Comparison of ENCODE assay signal across 10 mouse cellular contexts in the genomic region with DNA sequence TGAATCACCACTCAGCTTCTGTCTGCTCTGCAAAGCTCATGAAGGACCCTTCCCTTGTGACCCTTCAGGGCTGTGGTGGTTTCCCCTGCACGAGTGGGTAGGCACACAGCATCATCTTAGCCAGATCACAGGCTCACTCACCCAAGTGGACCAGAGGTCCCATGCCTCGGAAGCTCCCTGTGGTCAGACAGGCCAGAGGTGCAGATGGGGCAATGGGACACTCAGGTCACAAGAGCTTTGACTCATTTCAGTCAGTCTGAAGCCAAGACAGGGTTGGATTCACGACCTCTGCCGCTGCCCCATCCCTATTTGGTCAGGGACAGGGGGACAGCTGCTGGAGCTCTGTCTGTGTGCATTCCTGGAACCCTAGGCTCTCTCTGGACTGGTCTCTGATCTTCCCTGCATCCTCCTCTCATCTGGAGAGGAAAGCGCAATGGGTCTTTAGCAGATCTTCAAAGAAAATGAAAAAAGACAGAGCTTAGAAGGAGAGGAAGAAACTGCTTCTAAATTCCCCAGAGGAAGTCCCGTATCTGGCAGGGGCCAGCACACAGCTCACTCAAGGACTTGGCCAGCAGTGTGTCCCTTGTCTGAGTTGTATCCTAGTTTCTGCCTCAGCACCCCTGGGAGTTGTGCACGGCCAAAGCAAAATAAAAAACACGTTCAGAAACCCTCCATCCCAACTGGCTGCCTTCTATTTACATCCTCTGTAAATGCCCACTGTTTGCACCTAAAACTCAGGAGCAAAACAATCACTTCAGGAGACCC. TPM values are rescaled to one million over a fixed set of nuclear protein-coding genes. Genes with fewer than 3 reads are reported as not detected.
A peak's percentile ranks its signal among the peaks of the same experiment; 100 is the strongest.
DNase-seq lines count a peak whose midpoint lies in the region; ATAC-seq and TF ChIP-seq lines count a peak whose summit lies in the region.
"Had no signal": no experiment of that assay in that cellular context is flagged by ENCODE, and none has a peak within 500 bp of the region (broad histone marks: within the 10 kb centered on the region; RNA-seq: fewer than 3 reads in every experiment).

No protein-coding gene starts in this region.

- no peak overlapping the region for H3K27ac ChIP-seq in kidney, adult 2 months (ENCODE audit: insufficient read depth, low read depth, low read length)
- no peak overlapping the region for H3K27ac ChIP-seq in forebrain, embryonic 11.5 days (ENCODE audit: low read depth, low read length)
- no peak overlapping the region for H3K27ac ChIP-seq in hindbrain, embryonic 13.5 days
- no peak overlapping the region for H3K27ac ChIP-seq in midbrain, postnatal 0 days (ENCODE audit: low read depth, low read length)
- no peak overlapping the region for H3K27ac ChIP-seq in left cerebral cortex, adult 2 months

- ATAC-seq in forebrain, embryonic 11.5 days (replicated peaks; ENCODE audit: low FRiP score), result no peak
- ATAC-seq in hindbrain, embryonic 13.5 days (ENCODE audit: low FRiP score), result no peak
- ATAC-seq in midbrain, postnatal 0 days (ENCODE audit: low FRiP score), result no peak; the same call in 1 of the 2 replicates
- ATAC-seq: liver, postnatal 0 days had no signal

- no peaks in the 10 kb centered on the region for H3K9me3 ChIP-seq in forebrain, embryonic 11.5 days (ENCODE audit: control insufficient read depth, low read length)
- peaks cover 6% of the 10 kb centered on the region; the same call in 1 of the 2 replicates for H3K9me3 ChIP-seq in hindbrain, embryonic 13.5 days
- H3K9me3 ChIP-seq in midbrain, postnatal 0 days (ENCODE audit: low read length), result no peaks in the 10 kb centered on the region

- no peaks in the 10 kb centered on the region for H3K36me3 ChIP-seq in kidney, adult 2 months (ENCODE audit: control insufficient read depth, insufficient read depth, low read length)
- no peaks in the 10 kb centered on the region for H3K36me3 ChIP-seq in forebrain, embryonic 11.5 days (ENCODE audit: control insufficient read depth, insufficient read depth, low read length)
- no peaks in the 10 kb centered on the region for H3K36me3 ChIP-seq in hindbrain, embryonic 13.5 days
- H3K36me3 ChIP-seq in midbrain, postnatal 0 days (ENCODE audit: insufficient read depth, low read length), result no peaks in the 10 kb centered on the region

- no peak for TF ChIP-seq POLR2A in kidney, adult 2 months (IDR thresholded peaks at IDR 0.05; ENCODE audit: low read depth, low read length)

- H3K9ac ChIP-seq in forebrain, embryonic 11.5 days (ENCODE audit: low read length), result peak overlapping the region; percentile 35; the same call in 1 of the 2 replicates
- peak overlapping the region; percentile 60 for H3K9ac ChIP-seq in hindbrain, embryonic 13.5 days
- H3K9ac ChIP-seq in midbrain, postnatal 0 days (replicated peaks; ENCODE audit: low read length, poor library complexity, severe bottlenecking), result no peak overlapping the region
- H3K9ac ChIP-seq: liver, postnatal 0 days had no signal

- 45% methylated on average over 8 of the region's 8 CpGs for WGBS in kidney, adult 2 months
- 31% methylated on average over 8 of the region's 8 CpGs for WGBS in forebrain, embryonic 11.5 days
- WGBS in hindbrain, embryonic 13.5 days, result 36% methylated on average over 8 of the region's 8 CpGs
- WGBS in midbrain, postnatal 0 days, result 29% methylated on average over 8 of the region's 8 CpGs

- no peaks in the 10 kb centered on the region for H3K4me1 ChIP-seq in kidney, adult 2 months (ENCODE audit: control insufficient read depth, insufficient read depth, low read length)
- peaks cover 6% of the 10 kb centered on the region; the same call in 1 of the 2 replicates for H3K4me1 ChIP-seq in forebrain, embryonic 11.5 days (replicated peaks; ENCODE audit: control insufficient read depth, insufficient read depth, low read length)
- H3K4me1 ChIP-seq in hindbrain, embryonic 13.5 days (replicated peaks), result peaks cover 24% of the 10 kb centered on the region
- H3K4me1 ChIP-seq in midbrain, postnatal 0 days (ENCODE audit: insufficient read depth, low read length), result peaks cover 7% of the 10 kb centered on the region; the same call in 1 of the 2 replicates

- no peak for TF ChIP-seq CTCF in kidney, adult 2 months (conservative IDR thresholded peaks at IDR 0.05; ENCODE audit: insufficient read depth, insufficient read length, low read depth, low read length)
- TF ChIP-seq CTCF in midbrain, postnatal 0 days (IDR thresholded peaks at IDR 0.05), result no peak
- no peak for TF ChIP-seq CTCF in left cerebral cortex, adult 2 months (IDR thresholded peaks at IDR 0.05)

- H3K4me3 ChIP-seq in kidney, adult 2 months (ENCODE audit: insufficient read depth, low read depth, low read length), result no peak overlapping the region
- H3K4me3 ChIP-seq in forebrain, embryonic 11.5 days (ENCODE audit: low read depth, low read length), result peak overlapping the region; percentile 33; the same call in 1 of the 2 replicates
- H3K4me3 ChIP-seq in hindbrain, embryonic 13.5 days, result peak overlapping the region; percentile 38
- peak overlapping the region; percentile 34 for H3K4me3 ChIP-seq in midbrain, postnatal 0 days (ENCODE audit: low read depth, low read length)
- H3K4me3 ChIP-seq in left cerebral cortex, adult 2 months, result no peak overlapping the region

- peak overlapping the region; percentile 78; the same call in 1 of the 2 replicates for H3K4me2 ChIP-seq in forebrain, embryonic 11.5 days (ENCODE audit: low read depth, low read length, severe bottlenecking)
- peak overlapping the region; percentile 69 for H3K4me2 ChIP-seq in hindbrain, embryonic 13.5 days
- peak overlapping the region; percentile 68 for H3K4me2 ChIP-seq in midbrain, postnatal 0 days (ENCODE audit: low read depth, low read length, poor library complexity, severe bottlenecking)

- intact Hi-C loops in left cerebral cortex, adult 2 months (cut with DNase I), result no loop called here
- intact Hi-C loops in left cerebral cortex, postnatal 25 days (cut with DNase I), result no loop called here

- H3K27me3 ChIP-seq in kidney, adult 2 months (replicated peaks; ENCODE audit: control insufficient read depth, insufficient read depth, low read length), result no peaks in the 10 kb centered on the region
- H3K27me3 ChIP-seq in forebrain, embryonic 11.5 days (ENCODE audit: control insufficient read depth, insufficient read depth, low read length), result peaks cover 19% of the 10 kb centered on the region
- peaks cover 54% of the 10 kb centered on the region for H3K27me3 ChIP-seq in hindbrain, embryonic 13.5 days
- H3K27me3 ChIP-seq in midbrain, postnatal 0 days (ENCODE audit: insufficient read depth, low read length), result peaks cover 15% of the 10 kb centered on the region; the same call in 1 of the 2 replicates

- peak; percentile 21 for DNase-seq in kidney, adult 2 months
- DNase-seq in kidney, postnatal 25 days, result no peak
- DNase-seq in forebrain, embryonic 11.5 days (ENCODE audit: low spot score), result no peak
- no peak for DNase-seq in midbrain, postnatal 0 days (ENCODE audit: low spot score)
- DNase-seq in left cerebral cortex, adult 8-10 months (ENCODE audit: low spot score in 2 of 2), result no peak
- DNase-seq in left cerebral cortex, adult 2 months (ENCODE audit: extremely low spot score in 1 of 2, low spot score in 2 of 2), result no peak
- no peak for DNase-seq in left cerebral cortex, postnatal 25 days (ENCODE audit: low spot score in 2 of 2)
- DNase-seq: liver, postnatal 0 days had no signal

RNA-seq across cellular contexts. Expression of gene Bdkrb2, which starts 0.8 kb away (rescaled TPM):
- polyA plus RNA-seq in kidney, adult 2 months (2012; rRNA removed), result 0.54 and 0.64 TPM in 2 replicates
- polyA plus RNA-seq in forebrain, embryonic 11.5 days (2014; fragmentation: Nextera tagmentation; extraction: Ambion mirVana), result 0.11 and 0.39 TPM in 2 replicates
- polyA plus RNA-seq in hindbrain, embryonic 13.5 days (2015; fragmentation: Nextera tagmentation; extraction: Ambion mirVana), result 1.6 and 1.7 TPM in 2 replicates
- total RNA-seq in midbrain, postnatal 0 days (2014; rRNA removed), result 1.6 and 2.9 TPM in 2 replicates
- polyA plus RNA-seq in midbrain, postnatal 0 days (2015; fragmentation: Nextera tagmentation; extraction: Ambion mirVana), result 0.64 and 0.97 TPM in 2 replicates
- total RNA-seq in left cerebral cortex, adult 8-10 months (2022), result 1 to 10 TPM in 3 of 4 experiments, under 1 TPM in 1; 0.68 to 1.2 (median 1.2) TPM
- under 1 TPM; 0.40 to 0.45 TPM for total RNA-seq in left cerebral cortex, adult 2 months (2021)
- under 1 TPM; 0.21 to 0.41 TPM for total RNA-seq in left cerebral cortex, postnatal 25 days (2021)

RNA-seq across cellular contexts. Expression of gene Bdkrb1, which starts 40.6 kb away (rescaled TPM):
- 0.15 TPM in 1 of 2 replicates, not detected in the other for polyA plus RNA-seq in kidney, adult 2 months (2012; rRNA removed)
- polyA plus RNA-seq in forebrain, embryonic 11.5 days (2014; fragmentation: Nextera tagmentation; extraction: Ambion mirVana), result not detected in 2 replicates
- polyA plus RNA-seq in hindbrain, embryonic 13.5 days (2015; fragmentation: Nextera tagmentation; extraction: Ambion mirVana), result 0.25 TPM in 1 of 2 replicates, not detected in the other
- total RNA-seq in midbrain, postnatal 0 days (2014; rRNA removed), result 0.22 and 0.24 TPM in 2 replicates
- 0.19 and 0.25 TPM in 2 replicates for polyA plus RNA-seq in midbrain, postnatal 0 days (2015; fragmentation: Nextera tagmentation; extraction: Ambion mirVana)
- total RNA-seq in left cerebral cortex, adult 8-10 months (2022), result not detected
- total RNA-seq in left cerebral cortex, adult 2 months (2021), result not detected
- total RNA-seq in left cerebral cortex, postnatal 25 days (2021), result not detected
- polyA plus RNA-seq: frontal cortex, adult 2 months; liver, postnatal 0 days had no signal

Comparison
In these comparisons a context has a peak if more than half of its experiments do, and no peak if none do; other contexts are left out.
1. H3K4me3 ChIP-seq: peak in forebrain, embryonic 11.5 days (single experiment), hindbrain, embryonic 13.5 days (single experiment) and midbrain, postnatal 0 days (single experiment); none in kidney, adult 2 months (single experiment) and left cerebral cortex, adult 2 months (single experiment).
2. Peak in every context shown above with its lines, with median percentiles within 50 percentile points of each other: H3K4me2 ChIP-seq.